Mouse (Mus musculus) thymus, adult 2 months (tissue): ENCODE data around the gene Prr12. TPM values are rescaled to one million over a fixed set of nuclear protein-coding genes. Genes with fewer than 3 reads are reported as not detected.

Experiments used
- DNase-seq: peaks from one replicate; pipeline ENCODE4 v3.0.0; 2021
- H3K27ac ChIP-seq: fragments of 200-500 bp; 2 replicates; pipeline ENCODE4 v1.5.1; 2012; ENCODE audit warnings: low read length, control low read depth; ENCODE audit not compliant: control insufficient read depth, insufficient read depth
- H3K27me3 ChIP-seq: fragments of 200-500 bp; 2 replicates; pipeline ENCODE4 v1.6.1; 2012; ENCODE audit warnings: mild to moderate bottlenecking, low read length, moderate library complexity, mixed read lengths; ENCODE audit not compliant: control insufficient read depth, insufficient read depth
- H3K36me3 ChIP-seq: fragments of 200-500 bp; 2 replicates; pipeline ENCODE4 v1.6.1; 2012; ENCODE audit warnings: mild to moderate bottlenecking, low read length, moderate library complexity; ENCODE audit not compliant: control insufficient read depth, insufficient read depth
- H3K4me1 ChIP-seq: fragments of 200-500 bp; replicated peaks from 2 replicates; pipeline ENCODE4 v1.6.1; 2012; ENCODE audit warnings: low read length; ENCODE audit not compliant: control insufficient read depth, insufficient read depth
- H3K4me3 ChIP-seq: fragments of 200-500 bp; 2 replicates; pipeline ENCODE4 v1.5.1; 2012; ENCODE audit warnings: mild to moderate bottlenecking, low read length, control low read depth, moderate library complexity; ENCODE audit not compliant: control insufficient read depth, insufficient read depth
- CTCF ChIP-seq: fragments of 200-500 bp; IDR thresholded peaks from 2 replicates; pipeline ENCODE4 v1.5.1; 2012; ENCODE audit warnings: mild to moderate bottlenecking, control low read depth, low read length, moderate library complexity, borderline replicate concordance; ENCODE audit not compliant: control insufficient read depth, poor library complexity, insufficient read depth; ENCODE audit errors: extremely low read depth
- POLR2A ChIP-seq: fragments of 200-500 bp; IDR thresholded peaks from 2 replicates; pipeline ENCODE4 v1.6.1; 2012; ENCODE audit warnings: mild to moderate bottlenecking, low read length, control low read depth, moderate library complexity; ENCODE audit not compliant: control insufficient read depth, poor library complexity, insufficient read depth; ENCODE audit errors: extremely low read depth
- WGBS: fragments of 180-500 bp; shearing (Covaris S2); methylation state at CpG from one replicate; pipeline ENCODE4 v1.1.7; 2018; 5-methylcytosine and 5-hydroxymethylcytosine counted together
- polyA plus RNA-seq: library from polyadenylated mRNA; depleted of rRNA; stranded (reverse); fragments of >200 nt; gene quantifications from 2 replicates; pipeline ENCODE4 v1.2.3, GENCODE M21; 2012

Prr12 gene
- polyA plus RNA-seq, 1 experiment, result 32.7 TPM

DNA sequence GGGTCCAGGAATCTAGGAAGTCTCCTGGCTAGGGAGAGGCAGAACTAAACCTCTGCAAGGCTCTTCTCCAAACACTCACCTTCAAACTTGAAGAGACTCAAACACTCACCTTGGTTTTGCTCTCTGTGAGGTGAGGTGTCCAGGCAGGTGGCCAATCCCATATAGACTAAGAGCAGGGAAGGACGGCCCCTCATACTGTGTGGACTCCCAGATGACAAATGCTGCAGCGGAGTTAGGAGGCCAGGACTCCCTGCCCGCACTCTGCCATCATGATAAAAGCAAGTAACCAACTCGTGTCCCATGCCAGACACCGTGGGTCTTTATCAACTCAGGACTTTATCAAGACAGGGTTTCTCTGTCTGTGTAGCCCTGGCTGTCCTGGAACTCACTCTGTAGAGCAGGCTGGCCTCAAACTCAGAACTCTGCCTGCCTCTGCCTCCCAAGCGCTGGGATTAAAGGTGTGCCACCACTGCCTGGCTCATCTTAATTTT, 8.0 kb upstream of the Prr12 start:
- H3K27me3 ChIP-seq, result no peaks in the 10 kb centered on the region
- no peak for TF ChIP-seq POLR2A
- no peak for TF ChIP-seq CTCF
- H3K27ac ChIP-seq, result no peak overlapping the region
- no peak for DNase-seq
- 98% methylated on average over 6 of the region's 6 CpGs for WGBS
- no peaks in the 10 kb centered on the region for H3K36me3 ChIP-seq
- H3K4me1 ChIP-seq, result peaks cover 7% of the 10 kb centered on the region
- H3K4me3 ChIP-seq, result no peak overlapping the region

- Histone ChIP-seq H3K27me3 (no peaks in the 10 kb centered on the region), H3K4me1 (peaks cover 11% of the 10 kb centered on the region), H3K27ac (no peak overlapping the region), H3K4me3 (no peak overlapping the region), H3K36me3 (no peaks in the 10 kb centered on the region)
- 96% methylated on average over 10 of the region's 10 CpGs for WGBS
- DNase-seq, result no peak
- TF ChIP-seq POLR2A (no peak), CTCF (no peak)
Measured at GRCm38 (mm10) chr7:45058607-45059571, 6.2 kb upstream of the Prr12 start.

GRCm38 (mm10) chr7:45056972-45057348, 4.3 kb upstream of the Prr12 start:
- no peak for DNase-seq
- peaks cover 19% of the 10 kb centered on the region for H3K4me1 ChIP-seq
- H3K27ac ChIP-seq, result no peak overlapping the region
- no peaks in the 10 kb centered on the region for H3K27me3 ChIP-seq
- no peaks in the 10 kb centered on the region for H3K36me3 ChIP-seq
- no peak overlapping the region for H3K4me3 ChIP-seq
- TF ChIP-seq POLR2A, result no peak
- no peak for TF ChIP-seq CTCF

- no peak for TF ChIP-seq CTCF
- TF ChIP-seq POLR2A, result no peak
- Histone ChIP-seq H3K4me3 (no peak overlapping the region), H3K27me3 (no peaks in the 10 kb centered on the region), H3K36me3 (no peaks in the 10 kb centered on the region), H3K27ac (no peak overlapping the region), H3K4me1 (peaks cover 21% of the 10 kb centered on the region)
- WGBS, result 92% methylated on average over 14 of the region's 14 CpGs
- no peak for DNase-seq
Measured at GRCm38 (mm10) chr7:45056329-45056971, 3.8 kb upstream of the Prr12 start.

GRCm38 (mm10) chr7:45053931-45054510, 1.3 kb upstream of the Prr12 start:
- peaks cover 26% of the 10 kb centered on the region for H3K4me1 ChIP-seq
- TF ChIP-seq POLR2A (peak; percentile 82), CTCF (no peak; the same call in 1 of the 2 replicates)

GRCm38 (mm10) chr7:45053117-45053930, 643 bp upstream of the Prr12 start:
- WGBS, result under 1% methylated on average over 44 of the region's 59 CpGs
- Histone ChIP-seq H3K27ac (peak overlapping the region; percentile 83), H3K4me1 (peaks cover 26% of the 10 kb centered on the region), H3K4me3 (peak overlapping the region; percentile 57), H3K27me3 (no peaks in the 10 kb centered on the region), H3K36me3 (peaks cover 11% of the 10 kb centered on the region)
- TF ChIP-seq CTCF (no peak), POLR2A (peak; percentile 47; the same call in 1 of the 2 replicates)
- DNase-seq, result peak; percentile 78

More at GRCm38 (mm10) chr7:45053931-45054510, 1.3 kb upstream of the Prr12 start:
- Histone ChIP-seq H3K36me3 (peaks cover 7% of the 10 kb centered on the region), H3K27ac (peak overlapping the region; percentile 83), H3K4me3 (peak overlapping the region; percentile 54), H3K27me3 (no peaks in the 10 kb centered on the region)
- WGBS, result under 1% methylated on average over 33 of the region's 33 CpGs
- peak; percentile 97 for DNase-seq
